Mouse (Mus musculus) hindbrain, embryonic 11.5 days (tissue): Measurements from ENCODE around the gene Slc39a2. TPM values are rescaled to one million over a fixed set of nuclear protein-coding genes. Genes with fewer than 3 reads are reported as not detected.

Source experiments
- ATAC-seq: fragments of 200-750 bp; cut with Nextera tagmentation; 2 replicates; pipeline ENCODE4 v1.8.0; 2017; ENCODE audit warnings: mild to moderate bottlenecking, moderate TSS enrichment, moderate library complexity; ENCODE audit not compliant: low FRiP score
- DNase-seq: peaks from one replicate; pipeline ENCODE4 v3.0.0-alpha.2; 2015; ENCODE audit warnings: low spot score
- H3K27ac ChIP-seq: fragments of 300-500 bp; sonication (generic); 2 replicates; pipeline ENCODE4 v1.5.1; 2014; ENCODE audit warnings: mild to moderate bottlenecking, low read depth, low read length
- H3K27me3 ChIP-seq: fragments of 300-500 bp; sonication (generic); 2 replicates; pipeline ENCODE4 v1.6.1; 2014; ENCODE audit warnings: mild to moderate bottlenecking, low read length, moderate library complexity, mixed read lengths; ENCODE audit not compliant: control insufficient read depth, insufficient read depth
- H3K36me3 ChIP-seq: fragments of 300-500 bp; sonication (generic); 2 replicates; pipeline ENCODE4 v1.6.1; 2014; ENCODE audit warnings: mild to moderate bottlenecking, low read length, moderate library complexity, mixed read lengths; ENCODE audit not compliant: control insufficient read depth, insufficient read depth
- H3K4me1 ChIP-seq: fragments of 300-500 bp; sonication (generic); replicated peaks from 2 replicates; pipeline ENCODE4 v1.6.1; 2014; ENCODE audit warnings: low read length, mixed read lengths; ENCODE audit not compliant: control insufficient read depth, insufficient read depth
- H3K4me2 ChIP-seq: fragments of 300-500 bp; sonication (generic); replicated peaks from 2 replicates; pipeline ENCODE4 v1.6.1; 2014; ENCODE audit warnings: mild to moderate bottlenecking, low read depth, low read length
- H3K4me3 ChIP-seq: fragments of 300-500 bp; sonication (generic); 2 replicates; pipeline ENCODE4 v1.5.1; 2014; ENCODE audit warnings: low read depth, low read length
- H3K9ac ChIP-seq: fragments of 300-500 bp; sonication (generic); 2 replicates; pipeline ENCODE4 v1.6.1; 2014; ENCODE audit warnings: low read depth, low read length
- H3K9me3 ChIP-seq: fragments of 300-500 bp; sonication (generic); 2 replicates; pipeline ENCODE4 v1.6.1; 2016; ENCODE audit warnings: low read length; ENCODE audit not compliant: control insufficient read depth
- WGBS: fragments of 180-500 bp; shearing (Covaris S2); extraction: QIAGEN DNeasy Blood & Tissue Kit; methylation state at CpG from one replicate; pipeline ENCODE4 v1.1.7; 2014; 5-methylcytosine and 5-hydroxymethylcytosine counted together
- polyA plus RNA-seq: library from polyadenylated mRNA; unstranded; fragments of >200 nt; fragmentation: Nextera tagmentation; extraction: Ambion mirVana; gene quantifications from 2 replicates; pipeline ENCODE4 v1.2.1, GENCODE M21; 2014

Gene Slc39a2
- polyA plus RNA-seq, 1 experiment from 2014 or later = 0.45 TPM

DNA sequence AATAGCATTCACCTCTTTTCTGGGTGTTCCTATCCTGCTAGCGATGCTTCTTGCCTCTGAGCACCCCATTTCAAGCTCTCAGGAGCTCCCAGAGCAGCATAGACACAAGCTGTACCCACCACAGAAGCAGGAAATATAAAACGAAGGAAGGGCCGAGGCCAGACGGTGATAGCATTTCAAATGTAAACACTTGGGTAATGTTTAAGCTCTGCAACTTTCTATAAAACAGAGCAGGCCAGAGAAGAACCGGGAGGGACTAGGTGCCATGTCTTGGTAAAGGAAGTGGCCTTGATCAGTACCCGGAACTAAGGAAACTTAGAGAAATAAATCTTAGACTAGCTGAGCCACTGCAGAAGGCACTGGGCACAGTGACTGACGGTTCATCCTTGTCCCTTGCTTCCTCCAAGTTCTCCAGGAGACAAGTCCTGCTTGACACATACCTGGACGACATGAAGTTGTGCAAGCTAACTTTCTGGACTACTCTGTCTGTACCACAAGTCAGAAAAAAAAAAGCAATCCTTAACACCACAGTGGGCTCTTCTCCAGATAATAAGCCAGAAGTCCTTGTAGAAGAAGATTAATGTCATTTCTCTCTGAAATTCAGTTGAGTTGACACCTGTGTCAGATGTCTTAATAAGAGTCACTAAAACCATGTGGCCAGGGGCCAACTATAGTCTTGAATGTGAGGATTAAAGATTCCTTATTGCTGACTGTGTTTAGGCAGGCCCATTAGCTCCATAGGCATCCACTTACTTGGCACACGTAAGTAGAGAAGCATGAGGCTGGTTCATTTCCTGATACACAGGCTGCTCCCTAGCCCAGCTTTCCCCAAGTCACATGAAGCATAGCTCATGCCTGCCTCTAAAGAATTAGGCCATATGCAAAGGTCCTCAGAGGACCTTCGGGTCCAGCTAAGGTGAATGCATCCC lies 39.7 kb downstream of the Slc39a2 start:
- ATAC-seq = no peak
- no peaks in the 10 kb centered on the region for H3K4me1 ChIP-seq
- no peak for DNase-seq
- no peaks in the 10 kb centered on the region for H3K9me3 ChIP-seq
- H3K4me2 ChIP-seq = no peak overlapping the region
- no peak overlapping the region for H3K27ac ChIP-seq
- H3K27me3 ChIP-seq = no peaks in the 10 kb centered on the region
- no peak overlapping the region for H3K4me3 ChIP-seq
- WGBS = 81% methylated on average over 10 of the region's 10 CpGs
- H3K9ac ChIP-seq = no peak overlapping the region
- H3K36me3 ChIP-seq = no peaks in the 10 kb centered on the region

DNA sequence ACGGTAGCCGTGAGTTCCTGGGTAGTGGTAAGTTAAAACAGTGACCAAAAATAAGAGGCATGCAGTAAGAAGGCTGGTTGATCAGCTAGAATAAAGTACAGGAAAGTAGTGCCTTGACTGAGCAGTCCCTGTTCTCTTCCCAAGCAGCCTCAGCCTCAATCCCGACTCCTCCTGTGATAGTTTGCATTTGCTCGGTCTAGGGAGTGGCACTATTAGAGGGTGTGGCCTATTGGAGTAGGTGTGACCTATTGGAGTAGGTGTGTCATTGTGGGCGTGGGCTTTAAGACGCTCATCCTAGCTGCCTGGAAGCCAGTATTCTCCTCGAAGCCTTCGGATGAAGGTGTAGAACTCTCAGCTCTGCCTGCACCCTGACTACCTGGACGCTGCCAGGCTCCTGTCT lies 46.3 kb downstream of the Slc39a2 start:
- H3K9me3 ChIP-seq = no peaks in the 10 kb centered on the region
- no peaks in the 10 kb centered on the region for H3K36me3 ChIP-seq
- 87% methylated on average over 9 of the region's 9 CpGs for WGBS
- DNase-seq (no peak), ATAC-seq (no peak)
- no peaks in the 10 kb centered on the region for H3K4me1 ChIP-seq
- no peak overlapping the region for H3K9ac ChIP-seq
- no peak overlapping the region for H3K27ac ChIP-seq
- no peaks in the 10 kb centered on the region for H3K27me3 ChIP-seq
- no peak overlapping the region for H3K4me2 ChIP-seq
- H3K4me3 ChIP-seq = no peak overlapping the region

DNA sequence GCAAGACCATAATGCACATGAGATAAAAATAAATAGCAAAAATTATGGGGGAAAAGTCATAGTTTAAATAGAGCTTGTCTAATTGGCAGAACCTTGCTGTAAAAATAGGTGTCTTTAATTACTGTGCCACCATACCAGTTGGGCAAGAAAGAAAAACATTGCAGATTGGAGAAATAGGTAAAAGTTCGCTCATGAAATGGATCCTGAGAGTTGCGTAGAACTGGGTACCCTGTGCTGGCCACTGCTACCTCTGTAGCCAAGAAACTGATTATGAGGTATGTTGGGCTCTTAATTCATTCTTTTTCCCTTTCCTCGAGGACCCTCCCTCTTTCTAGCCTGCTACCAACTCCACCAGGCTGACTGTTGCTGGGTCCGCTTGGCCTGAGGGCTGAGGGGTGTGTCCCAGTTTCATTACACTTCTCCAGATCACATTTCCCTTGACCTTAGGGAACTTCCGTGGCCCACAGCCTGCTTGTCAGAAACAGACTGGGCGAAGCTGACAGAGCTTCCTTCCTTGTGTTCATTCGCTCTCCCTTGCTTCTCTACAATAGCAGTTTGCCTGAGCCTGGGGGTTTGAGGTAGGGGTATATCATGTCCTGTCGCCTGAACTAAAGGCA lies 48.4 kb downstream of the Slc39a2 start:
- Histone ChIP-seq H3K36me3 (no peaks in the 10 kb centered on the region), H3K4me1 (no peaks in the 10 kb centered on the region), H3K9me3 (no peaks in the 10 kb centered on the region), H3K9ac (no peak overlapping the region), H3K27ac (no peak overlapping the region), H3K4me2 (no peak overlapping the region), H3K4me3 (no peak overlapping the region), H3K27me3 (no peaks in the 10 kb centered on the region)
- 36% methylated on average over 8 of the region's 8 CpGs for WGBS
- DNase-seq (peak; percentile 22), ATAC-seq (no peak)

DNA sequence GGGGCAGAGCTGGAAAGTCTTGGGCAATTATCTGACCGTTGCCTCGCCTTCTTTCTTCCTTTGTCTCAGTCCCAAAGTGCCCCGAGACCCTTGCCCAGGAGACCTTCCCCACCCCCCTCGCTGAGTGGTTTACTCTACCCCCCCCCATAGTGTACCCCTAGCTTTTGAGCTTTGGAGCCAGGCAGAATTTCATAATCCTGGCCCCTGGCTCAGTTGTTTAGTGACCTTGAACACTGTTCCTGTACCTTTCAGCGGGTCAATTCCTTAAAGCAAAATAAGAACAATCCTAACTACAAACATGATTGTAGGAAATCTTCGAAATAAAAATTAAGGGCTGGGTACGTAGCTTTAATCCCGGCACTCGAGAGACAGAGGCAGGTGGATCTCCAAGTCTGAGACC lies 48.9 kb downstream of the Slc39a2 start:
- DNase-seq (no peak), ATAC-seq (no peak)
- Histone ChIP-seq H3K27ac (no peak overlapping the region), H3K9ac (no peak overlapping the region), H3K9me3 (no peaks in the 10 kb centered on the region), H3K4me2 (no peak overlapping the region), H3K36me3 (no peaks in the 10 kb centered on the region), H3K27me3 (no peaks in the 10 kb centered on the region), H3K4me3 (no peak overlapping the region), H3K4me1 (no peaks in the 10 kb centered on the region)
- WGBS = 60% methylated on average over 9 of the region's 9 CpGs

DNA sequence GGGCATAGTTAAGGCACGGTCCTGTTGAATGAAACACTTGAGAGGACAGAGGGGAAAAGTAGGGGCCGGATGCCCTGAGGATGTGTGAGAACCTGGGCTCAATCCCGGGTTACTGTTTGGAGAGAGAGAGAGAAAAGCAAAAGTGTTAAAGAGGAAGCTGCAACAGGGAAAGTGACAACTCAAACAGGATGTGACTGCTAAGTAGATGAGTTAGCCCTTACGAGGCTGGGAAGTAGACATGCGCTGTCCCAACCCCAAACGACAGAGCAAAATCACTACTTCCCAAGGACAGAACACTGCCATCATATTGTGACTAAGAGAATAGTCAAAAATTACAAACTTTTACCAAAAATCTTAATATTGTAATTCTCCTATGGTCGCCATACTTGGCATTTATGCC lies 49.5 kb downstream of the Slc39a2 start:
- Histone ChIP-seq H3K9me3 (no peaks in the 10 kb centered on the region), H3K27ac (no peak overlapping the region), H3K9ac (no peak overlapping the region), H3K4me3 (no peak overlapping the region), H3K36me3 (no peaks in the 10 kb centered on the region), H3K4me2 (no peak overlapping the region), H3K27me3 (no peaks in the 10 kb centered on the region), H3K4me1 (no peaks in the 10 kb centered on the region)
- DNase-seq = no peak
- 69% methylated on average over 7 of the region's 7 CpGs for WGBS
- no peak for ATAC-seq

DNA sequence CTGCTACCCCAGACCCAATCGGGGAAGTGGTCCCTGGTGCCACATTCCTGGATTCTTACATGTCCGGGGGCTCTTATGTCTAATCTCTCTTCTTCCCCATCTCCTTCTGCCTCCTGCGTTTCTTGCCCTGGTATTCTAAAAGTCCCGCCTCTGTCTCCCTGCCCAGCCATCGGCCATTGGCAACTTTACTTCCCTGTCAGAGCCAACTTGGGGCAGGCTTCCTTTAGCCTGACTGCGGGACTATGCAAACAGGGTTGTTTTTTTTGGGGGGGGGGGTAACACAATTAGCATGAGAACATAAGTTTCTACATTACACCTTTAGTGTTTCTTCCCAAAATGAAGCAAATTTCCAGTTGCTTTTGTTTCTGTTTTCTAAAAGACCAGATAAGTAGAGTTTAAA lies 50.6 kb downstream of the Slc39a2 start:
- Histone ChIP-seq H3K27me3 (no peaks in the 10 kb centered on the region), H3K36me3 (no peaks in the 10 kb centered on the region), H3K27ac (no peak overlapping the region), H3K9me3 (no peaks in the 10 kb centered on the region), H3K4me1 (no peaks in the 10 kb centered on the region), H3K9ac (no peak overlapping the region), H3K4me3 (no peak overlapping the region), H3K4me2 (no peak overlapping the region)
- DNase-seq (no peak), ATAC-seq (no peak)
- 89% methylated on average over 6 of the region's 6 CpGs for WGBS

Other genes starting within 250 kb of the Slc39a2 start
- not detected in 2 replicates for gene Gm17079, start 197.4 kb upstream of the Slc39a2 start, polyA plus RNA-seq
- gene Gm5800, start 175.7 kb upstream of the Slc39a2 start, polyA plus RNA-seq = not detected in 2 replicates
- gene Ang4, start 119.3 kb upstream of the Slc39a2 start, polyA plus RNA-seq = not detected in 2 replicates
- not detected in 2 replicates for gene AY358078, start 92.8 kb upstream of the Slc39a2 start, polyA plus RNA-seq
- gene Ear6, start 39.2 kb upstream of the Slc39a2 start, polyA plus RNA-seq = not detected in 2 replicates
- gene Mettl17, start 8.0 kb upstream of the Slc39a2 start, polyA plus RNA-seq = 49.0 and 52.8 TPM in 2 replicates
- gene Ndrg2, start 21.3 kb downstream of the Slc39a2 start, polyA plus RNA-seq = 11.8 and 12.3 TPM in 2 replicates
- gene Tppp2, start 25.5 kb downstream of the Slc39a2 start, polyA plus RNA-seq = not detected in 2 replicates
- not detected in 2 replicates for gene Rnase13, start 29.9 kb downstream of the Slc39a2 start, polyA plus RNA-seq
- gene Arhgef40, start 91.8 kb downstream of the Slc39a2 start, polyA plus RNA-seq = 58.5 and 58.8 TPM in 2 replicates
- gene Tmem253, start 122.8 kb downstream of the Slc39a2 start, polyA plus RNA-seq = 0.50 and 1.6 TPM in 2 replicates
- gene Zfp219, start 127.8 kb downstream of the Slc39a2 start, polyA plus RNA-seq = 55.3 and 67.1 TPM in 2 replicates
- gene Olfr221, start 149.6 kb downstream of the Slc39a2 start, polyA plus RNA-seq = not detected in 2 replicates
- gene Hnrnpc, start 211.1 kb downstream of the Slc39a2 start, polyA plus RNA-seq = 962 and 981 TPM in 2 replicates
- 68.4 and 86.9 TPM in 2 replicates for gene Rpgrip1, start 217.8 kb downstream of the Slc39a2 start, polyA plus RNA-seq